Mouse (Mus musculus): ENCODE measurements around the gene Gpd2. TPM values are rescaled to one million over a fixed set of nuclear protein-coding genes. Genes with fewer than 3 reads are reported as not detected.
A peak's percentile ranks its signal among the peaks of the same experiment; 100 is the strongest.

Gene Gpd2
- polyA plus RNA-seq, 1 experiment from 2014 or later = 22.2 TPM

GRCm38 (mm10) chr2:57232328-57232727 is 5.1 kb upstream of the Gpd2 start:
- Histone ChIP-seq H3K4me2 (replicated peaks) (no peak overlapping the region), H3K9me3 (no peaks in the 10 kb centered on the region), H3K4me1 (replicated peaks) (peaks cover 5% of the 10 kb centered on the region; the same call in 1 of the 2 replicates), H3K27me3 (replicated peaks) (no peaks in the 10 kb centered on the region), H3K36me3 (no peaks in the 10 kb centered on the region), H3K4me3 (replicated peaks) (no peak overlapping the region), H3K9ac (no peak overlapping the region), H3K27ac (no peak overlapping the region)
- 86% methylated on average over 8 of the region's 8 CpGs for WGBS
- ATAC-seq = no peak

- Histone ChIP-seq H3K27me3 (replicated peaks) (no peaks in the 10 kb centered on the region), H3K4me3 (replicated peaks) (no peak overlapping the region), H3K9me3 (no peaks in the 10 kb centered on the region), H3K36me3 (no peaks in the 10 kb centered on the region), H3K27ac (no peak overlapping the region), H3K9ac (no peak overlapping the region), H3K4me2 (replicated peaks) (no peak overlapping the region), H3K4me1 (replicated peaks) (peaks cover 7% of the 10 kb centered on the region; the same call in 1 of the 2 replicates)
- WGBS = 63% methylated on average over 2 of the region's 2 CpGs
- ATAC-seq = no peak
Observed at GRCm38 (mm10) chr2:57236246-57236645, 1.2 kb upstream of the Gpd2 start.

- ATAC-seq = no peak
- Histone ChIP-seq H3K27ac (no peak overlapping the region), H3K4me1 (replicated peaks) (peaks cover 7% of the 10 kb centered on the region; the same call in 1 of the 2 replicates), H3K9ac (peak overlapping the region; percentile 81; the same call in 1 of the 2 replicates), H3K36me3 (no peaks in the 10 kb centered on the region), H3K9me3 (no peaks in the 10 kb centered on the region), H3K27me3 (replicated peaks) (no peaks in the 10 kb centered on the region), H3K4me3 (replicated peaks) (no peak overlapping the region), H3K4me2 (replicated peaks) (peak overlapping the region; percentile 93)
- 45% methylated on average over 6 of the region's 6 CpGs for WGBS
Observed at GRCm38 (mm10) chr2:57237026-57237425, 409 bp upstream of the Gpd2 start.

DNA sequence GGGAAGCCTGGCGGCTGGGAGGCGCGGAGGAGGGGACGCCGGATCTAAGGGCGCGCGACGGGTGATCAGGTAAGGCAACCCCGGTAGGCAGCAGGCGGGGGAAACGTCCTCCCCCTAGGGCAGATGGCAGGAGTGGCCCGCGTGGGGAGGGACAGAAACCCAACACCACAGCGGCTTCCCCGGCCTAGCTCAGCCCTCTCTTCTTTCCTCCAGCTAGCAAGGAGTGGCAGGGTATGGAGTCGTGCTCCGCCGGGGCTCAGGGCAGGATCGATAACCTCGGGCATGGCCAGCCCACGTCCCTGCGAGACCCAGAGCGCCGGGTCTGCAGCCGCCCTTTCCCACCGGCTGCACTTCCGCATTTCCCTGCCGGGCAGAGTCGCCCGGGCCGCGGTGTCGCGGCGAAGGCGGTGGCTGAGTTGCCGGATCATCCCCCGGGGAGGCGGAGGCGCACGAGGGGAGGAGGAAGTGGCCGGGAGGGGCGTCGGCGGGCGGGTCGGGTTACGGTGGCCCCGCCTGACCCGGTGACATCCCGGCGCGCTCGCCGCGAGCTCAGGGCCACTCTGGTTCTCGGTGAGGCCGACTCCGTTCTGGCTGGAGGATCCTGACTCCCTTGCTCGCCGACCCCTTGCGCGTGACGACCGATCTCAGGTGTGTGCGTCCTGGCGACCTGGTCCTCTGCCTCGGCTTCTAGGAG is 632 bp downstream of the Gpd2 start:
- Histone ChIP-seq H3K27me3 (replicated peaks) (no peaks in the 10 kb centered on the region), H3K9ac (peak overlapping the region; percentile 81), H3K4me2 (replicated peaks) (peak overlapping the region; percentile 93), H3K36me3 (no peaks in the 10 kb centered on the region), H3K4me1 (replicated peaks) (peaks cover 7% of the 10 kb centered on the region; the same call in 1 of the 2 replicates), H3K27ac (peak overlapping the region; percentile 91), H3K9me3 (no peaks in the 10 kb centered on the region), H3K4me3 (replicated peaks) (peak overlapping the region; percentile 72)
- peak; percentile 96 for ATAC-seq
- WGBS = under 1% methylated on average over 68 of the region's 69 CpGs

- Histone ChIP-seq H3K4me1 (replicated peaks) (peaks cover 7% of the 10 kb centered on the region; the same call in 1 of the 2 replicates), H3K9me3 (no peaks in the 10 kb centered on the region), H3K4me3 (replicated peaks) (peak overlapping the region; percentile 72), H3K9ac (peak overlapping the region; percentile 81), H3K36me3 (no peaks in the 10 kb centered on the region), H3K27ac (peak overlapping the region; percentile 91), H3K27me3 (replicated peaks) (no peaks in the 10 kb centered on the region), H3K4me2 (replicated peaks) (peak overlapping the region; percentile 93)
- ATAC-seq = peak; percentile 63
- 6% methylated on average over 17 of the region's 17 CpGs for WGBS
Observed at GRCm38 (mm10) chr2:57238614-57239165, 1.3 kb downstream of the Gpd2 start.

- no peak overlapping the region for H3K4me3 ChIP-seq (replicated peaks)
- WGBS = 34% methylated on average over 2 of the region's 2 CpGs
Observed at GRCm38 (mm10) chr2:57239356-57239755, 1.9 kb downstream of the Gpd2 start.

GRCm38 (mm10) chr2:57243987-57244386 is 6.6 kb downstream of the Gpd2 start:
- Histone ChIP-seq H3K27me3 (replicated peaks) (no peaks in the 10 kb centered on the region), H3K9me3 (no peaks in the 10 kb centered on the region), H3K4me1 (replicated peaks) (no peaks in the 10 kb centered on the region), H3K4me2 (replicated peaks) (no peak overlapping the region), H3K9ac (no peak overlapping the region), H3K4me3 (replicated peaks) (no peak overlapping the region), H3K36me3 (no peaks in the 10 kb centered on the region), H3K27ac (no peak overlapping the region)
- ATAC-seq = no peak
- 69% methylated on average over 5 of the region's 5 CpGs for WGBS

More at GRCm38 (mm10) chr2:57239356-57239755, 1.9 kb downstream of the Gpd2 start:
- peak overlapping the region; percentile 93 for H3K4me2 ChIP-seq (replicated peaks)
- no peaks in the 10 kb centered on the region for H3K36me3 ChIP-seq
- no peak for ATAC-seq
- H3K4me1 ChIP-seq (replicated peaks) = peaks cover 7% of the 10 kb centered on the region; the same call in 1 of the 2 replicates
- H3K9me3 ChIP-seq = no peaks in the 10 kb centered on the region
- H3K9ac ChIP-seq = no peak overlapping the region
- H3K27me3 ChIP-seq (replicated peaks) = no peaks in the 10 kb centered on the region
- no peak overlapping the region for H3K27ac ChIP-seq

DNA sequence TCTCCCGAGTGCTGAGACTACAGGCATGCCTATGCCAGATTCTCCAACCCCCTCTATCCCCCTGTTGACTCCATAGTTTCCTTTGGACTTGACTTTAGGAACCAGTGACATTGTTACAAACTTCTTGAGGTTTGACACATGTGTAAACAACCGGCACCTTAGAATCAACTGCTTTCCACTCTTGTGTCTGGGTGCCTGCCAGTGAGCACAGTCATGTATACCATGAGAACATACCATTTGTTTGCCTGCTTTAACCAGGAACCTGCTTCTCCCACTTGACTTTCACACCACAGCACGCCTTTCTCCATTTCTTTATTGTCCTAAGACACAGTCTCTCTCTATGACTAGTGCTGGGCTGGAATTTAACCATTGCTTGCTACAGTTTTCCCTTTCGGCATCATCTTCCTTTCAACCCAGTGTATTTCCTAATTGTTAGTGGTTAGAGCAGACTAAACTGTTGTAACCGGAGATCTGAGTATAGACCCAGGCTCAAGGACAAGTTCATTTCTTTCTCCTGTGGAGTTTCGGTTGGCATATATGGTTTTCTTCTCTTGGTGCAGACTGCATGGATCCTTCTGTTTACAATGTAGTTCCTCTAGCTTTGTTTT is 8.4 kb downstream of the Gpd2 start:
- no peak overlapping the region for H3K27ac ChIP-seq
- no peaks in the 10 kb centered on the region for H3K9me3 ChIP-seq

GRCm38 (mm10) chr2:57250113-57250512 is 12.7 kb downstream of the Gpd2 start:
- H3K9ac ChIP-seq = no peak overlapping the region
- no peak overlapping the region for H3K27ac ChIP-seq
- WGBS = 72% methylated on average over 3 of the region's 3 CpGs
- H3K4me3 ChIP-seq (replicated peaks) = no peak overlapping the region
- H3K4me2 ChIP-seq (replicated peaks) = no peak overlapping the region
- H3K9me3 ChIP-seq = no peaks in the 10 kb centered on the region
- H3K4me1 ChIP-seq (replicated peaks) = no peaks in the 10 kb centered on the region
- H3K36me3 ChIP-seq = no peaks in the 10 kb centered on the region
- ATAC-seq = peak; percentile 61
- no peaks in the 10 kb centered on the region for H3K27me3 ChIP-seq (replicated peaks)

More for the DNA sequence above, 8.4 kb downstream of the Gpd2 start:
- H3K9ac ChIP-seq = no peak overlapping the region
- H3K4me2 ChIP-seq (replicated peaks) = no peak overlapping the region
- no peaks in the 10 kb centered on the region for H3K27me3 ChIP-seq (replicated peaks)
- WGBS = 84% methylated on average over 6 of the region's 6 CpGs
- H3K36me3 ChIP-seq = no peaks in the 10 kb centered on the region
- H3K4me3 ChIP-seq (replicated peaks) = no peak overlapping the region
- no peak for ATAC-seq
- H3K4me1 ChIP-seq (replicated peaks) = no peaks in the 10 kb centered on the region

GRCm38 (mm10) chr2:57251636-57252317 is 14.3 kb downstream of the Gpd2 start:
- Histone ChIP-seq H3K27ac (no peak overlapping the region), H3K9me3 (no peaks in the 10 kb centered on the region), H3K9ac (no peak overlapping the region), H3K27me3 (replicated peaks) (no peaks in the 10 kb centered on the region), H3K4me1 (replicated peaks) (no peaks in the 10 kb centered on the region), H3K36me3 (no peaks in the 10 kb centered on the region), H3K4me2 (replicated peaks) (no peak overlapping the region), H3K4me3 (replicated peaks) (no peak overlapping the region)
- ATAC-seq = peak; percentile 58
- 76% methylated on average over 13 of the region's 13 CpGs for WGBS

DNA sequence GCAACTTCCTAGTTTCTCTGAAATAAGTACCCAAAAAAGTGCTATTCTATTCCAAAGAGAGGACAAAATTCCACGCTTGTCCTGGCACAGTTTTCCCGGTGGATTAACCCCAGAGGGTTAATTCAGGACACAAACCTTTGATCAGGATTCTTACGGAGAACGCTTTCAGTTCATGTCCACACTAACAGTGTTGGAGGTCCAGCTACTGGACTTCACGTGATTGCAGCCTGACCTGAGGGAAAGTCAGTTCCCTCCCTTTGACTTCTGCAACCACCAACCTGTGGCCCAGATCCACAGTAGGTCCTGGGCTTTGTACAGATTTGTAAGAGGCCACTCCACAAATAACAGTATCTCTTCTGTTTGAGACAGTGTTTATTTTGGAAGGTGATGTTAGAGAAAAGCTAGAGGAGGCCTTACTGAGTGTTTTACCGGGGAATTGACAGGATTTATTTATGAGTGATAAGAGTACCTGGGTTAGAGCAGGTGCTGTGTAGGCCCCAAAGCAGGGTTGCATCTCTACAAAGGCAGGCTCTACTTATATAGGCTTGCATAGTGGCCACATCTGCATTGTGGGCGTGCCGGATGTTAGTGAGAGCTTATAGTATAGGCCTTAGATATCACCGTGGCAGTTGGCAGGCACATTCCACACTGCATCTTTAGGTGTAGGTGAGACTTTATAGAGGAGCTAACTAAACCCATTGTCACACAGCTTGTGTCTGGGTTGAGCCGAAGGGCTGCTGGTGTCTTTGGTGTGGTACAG is 15.3 kb downstream of the Gpd2 start:
- WGBS = 76% methylated on average over 10 of the region's 10 CpGs
- no peak overlapping the region for H3K27ac ChIP-seq
- ATAC-seq = no peak

More for the DNA sequence above, 15.3 kb downstream of the Gpd2 start:
- no peak overlapping the region for H3K9ac ChIP-seq
- H3K9me3 ChIP-seq = no peaks in the 10 kb centered on the region
- no peaks in the 10 kb centered on the region for H3K4me1 ChIP-seq (replicated peaks)
- H3K27me3 ChIP-seq (replicated peaks) = no peaks in the 10 kb centered on the region
- H3K36me3 ChIP-seq = no peaks in the 10 kb centered on the region
- no peak overlapping the region for H3K4me3 ChIP-seq (replicated peaks)
- no peak overlapping the region for H3K4me2 ChIP-seq (replicated peaks)

Data from intestine, embryonic 15.5 days (tissue).